Mouse (Mus musculus) limb, embryonic 10.5 days (tissue): ENCODE measurements at regions not wholly inside any gene's neighbourhood (a gene's known extent, or its start where the extent isn't known, plus 50 kb on each side); places are given as distances from the start of the nearest gene placed in this dataset.

Experiments used
- DNase-seq: peaks from one replicate; pipeline ENCODE4 v3.0.0-alpha.2; 2017; ENCODE audit warnings: low spot score
- H3K27ac ChIP-seq: fragments of 300-500 bp; sonication (generic); 2 replicates; pipeline ENCODE4 v1.5.1; 2016; ENCODE audit warnings: mild to moderate bottlenecking
- H3K27me3 ChIP-seq: fragments of 300-500 bp; sonication (generic); 2 replicates; pipeline ENCODE4 v1.6.1; 2016; ENCODE audit warnings: low read depth, mild to moderate bottlenecking; ENCODE audit not compliant: poor library complexity, severe bottlenecking
- H3K36me3 ChIP-seq: fragments of 300-500 bp; sonication (generic); 2 replicates; pipeline ENCODE4 v1.6.1; 2016; ENCODE audit warnings: mild to moderate bottlenecking, moderate library complexity
- H3K4me1 ChIP-seq: fragments of 300-500 bp; sonication (generic); 2 replicates; pipeline ENCODE4 v1.6.1; 2016
- H3K4me3 ChIP-seq: fragments of 300-500 bp; sonication (generic); 2 replicates; pipeline ENCODE4 v1.5.1; 2016; ENCODE audit warnings: mild to moderate bottlenecking, moderate library complexity
- H3K9me3 ChIP-seq: fragments of 300-500 bp; sonication (generic); replicated peaks from 2 replicates; pipeline ENCODE4 v1.6.1; 2016; ENCODE audit warnings: mild to moderate bottlenecking
- WGBS: fragments of 180-500 bp; shearing (Covaris S2); methylation state at CpG from one replicate; pipeline ENCODE4 v1.1.7; 2016; 5-methylcytosine and 5-hydroxymethylcytosine counted together

DNA sequence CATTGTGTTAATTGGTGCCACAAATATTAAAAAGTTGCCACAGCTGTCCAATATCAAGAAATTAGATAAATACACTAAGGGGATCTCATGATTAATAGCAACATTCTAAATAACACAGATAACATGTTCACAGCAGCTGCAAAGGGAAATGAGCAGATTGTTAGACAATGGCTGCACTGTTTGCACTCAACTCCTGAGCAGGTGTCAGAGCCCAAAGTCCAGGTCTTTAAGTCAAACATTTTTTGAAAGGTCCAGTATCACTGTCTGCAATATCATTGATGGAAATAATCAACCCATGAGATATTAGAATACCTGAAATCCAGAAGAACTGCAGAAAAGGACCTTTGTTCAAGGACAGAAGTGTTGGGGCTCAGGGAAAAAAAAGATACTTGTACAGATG lies 53.4 kb upstream of the Enpp6 start:
- DNase-seq, result no peak
- Histone ChIP-seq H3K27me3 (no peaks in the 10 kb centered on the region), H3K27ac (no peak overlapping the region), H3K4me3 (no peak overlapping the region), H3K4me1 (peaks cover 5% of the 10 kb centered on the region), H3K36me3 (no peaks in the 10 kb centered on the region), H3K9me3 (no peaks in the 10 kb centered on the region)

DNA sequence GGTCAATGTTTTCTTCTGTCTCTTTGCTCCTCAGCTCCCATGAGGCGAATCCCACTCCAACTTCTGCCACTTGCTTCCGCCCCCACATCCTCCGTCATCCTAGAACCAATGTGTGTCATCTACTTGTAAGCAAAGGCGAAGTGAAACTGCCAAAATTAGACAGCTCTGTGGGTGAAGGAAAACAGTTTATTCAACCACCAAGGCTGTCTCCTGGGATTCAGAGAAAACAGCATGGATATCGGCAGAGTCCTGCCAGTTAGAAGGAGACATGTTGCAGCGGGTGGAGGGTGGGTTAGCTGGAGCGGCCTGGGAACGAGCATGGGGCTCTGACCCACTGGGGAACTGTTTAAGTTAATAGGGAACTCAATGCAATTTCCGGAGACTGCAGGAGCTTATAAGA lies 52.4 kb upstream of the Enpp6 start:
- Histone ChIP-seq H3K4me1 (peaks cover 5% of the 10 kb centered on the region), H3K9me3 (no peaks in the 10 kb centered on the region), H3K4me3 (no peak overlapping the region), H3K36me3 (no peaks in the 10 kb centered on the region), H3K27ac (no peak overlapping the region), H3K27me3 (no peaks in the 10 kb centered on the region)
- WGBS, result 93% methylated on average over 9 of the region's 9 CpGs
- DNase-seq, result no peak

DNA sequence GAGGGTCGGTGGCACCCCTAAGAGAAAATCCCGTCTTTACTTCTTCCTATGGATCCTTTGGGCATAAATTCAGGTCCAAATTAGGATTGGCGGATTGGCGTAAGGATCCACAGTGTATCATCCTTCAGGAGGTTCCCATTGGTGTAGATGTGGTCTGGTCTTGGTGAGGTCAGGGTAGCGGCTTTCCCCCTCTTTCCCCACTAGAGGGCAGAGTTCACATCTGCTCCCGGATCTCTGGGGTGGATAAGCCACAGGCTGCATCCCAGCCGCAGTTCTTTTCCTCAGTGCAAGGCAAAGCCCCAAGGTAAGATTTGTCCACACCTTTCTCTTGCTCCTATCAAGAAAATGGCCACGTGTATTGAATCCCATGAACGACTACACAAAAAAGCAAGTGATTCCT lies 51.8 kb upstream of the Enpp6 start:
- H3K9me3 ChIP-seq, result no peaks in the 10 kb centered on the region
- no peak overlapping the region for H3K27ac ChIP-seq
- 24% methylated on average over 9 of the region's 9 CpGs for WGBS
- H3K27me3 ChIP-seq, result no peaks in the 10 kb centered on the region
- H3K4me3 ChIP-seq, result no peak overlapping the region
- no peaks in the 10 kb centered on the region for H3K36me3 ChIP-seq
- H3K4me1 ChIP-seq, result peaks cover 5% of the 10 kb centered on the region
- DNase-seq, result peak; percentile 75

DNA sequence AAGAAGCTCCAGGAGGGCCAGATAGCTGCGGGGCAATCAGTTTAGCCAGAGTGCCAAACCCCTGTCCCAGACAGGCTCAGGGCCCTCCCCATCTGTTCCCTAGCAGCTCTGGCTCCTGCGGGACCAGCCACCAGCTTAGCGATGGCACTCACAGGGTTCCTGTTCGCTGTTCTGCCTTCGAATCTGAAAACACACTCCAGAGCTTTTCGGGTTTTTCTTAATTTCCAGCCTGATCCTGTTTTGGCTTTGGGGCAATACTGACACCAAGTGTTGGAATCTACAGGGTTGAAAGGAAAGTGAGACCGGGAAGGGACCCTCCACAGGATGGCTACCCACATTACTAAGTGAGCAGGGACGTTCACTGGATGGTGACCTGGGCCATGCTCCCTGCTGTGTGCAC lies 50.6 kb upstream of the Enpp6 start:
- DNase-seq, result no peak
- Histone ChIP-seq H3K27me3 (no peaks in the 10 kb centered on the region), H3K4me3 (no peak overlapping the region), H3K9me3 (no peaks in the 10 kb centered on the region), H3K4me1 (peaks cover 5% of the 10 kb centered on the region), H3K27ac (no peak overlapping the region), H3K36me3 (no peaks in the 10 kb centered on the region)
- WGBS, result 30% methylated on average over 8 of the region's 8 CpGs
